Mouse (Mus musculus) CH12.LX (cell line): ENCODE data around the gene Gm37240. TPM values are rescaled to one million over a fixed set of nuclear protein-coding genes. Genes with fewer than 3 reads are reported as not detected.
A peak's percentile ranks its signal among the peaks of the same experiment; 100 is the strongest.

Source experiments
- DNase-seq: peaks from one replicate; pipeline ENCODE4 v3.0.0-alpha.2; 2013; ENCODE audit errors: extremely low read depth
- H3K27ac ChIP-seq: 2 replicates; pipeline ENCODE4 v1.5.1; 2012; ENCODE audit warnings: low read depth, mild to moderate bottlenecking, control low read depth, moderate library complexity; ENCODE audit not compliant: insufficient read depth
- H3K27me3 ChIP-seq: replicated peaks from 2 replicates; pipeline ENCODE3; 2012; ENCODE audit warnings: inconsistent platforms
- H3K36me3 ChIP-seq, 2 experiments: replicated peaks in 1 of 2; 2 replicates each; pipeline versions ENCODE3 to v1.6.1; 2012; ENCODE audit warnings: inconsistent platforms in 1 of 2, low read length in 1 of 2, mild to moderate bottlenecking in 1 of 2, mixed read lengths in 1 of 2, moderate library complexity in 1 of 2; ENCODE audit not compliant: control insufficient read depth in 1 of 2, insufficient read depth in 1 of 2
- H3K4me1 ChIP-seq, 2 experiments: 2 replicates each; pipeline ENCODE4 v1.6.1; 2012; ENCODE audit warnings: inconsistent platforms in 1 of 2, moderate library complexity in 1 of 2; ENCODE audit not compliant: insufficient read depth in 2 of 2, control insufficient read depth in 1 of 2
- H3K4me2 ChIP-seq: 2 replicates; pipeline ENCODE4 v1.6.1; 2012; ENCODE audit warnings: low read depth, mild to moderate bottlenecking, control low read depth; ENCODE audit not compliant: poor library complexity, insufficient read depth, severe bottlenecking
- H3K4me3 ChIP-seq, 3 experiments: fragments of 150-350 bp in 1 of 3; sonication (generic) in 1 of 3; replicated peaks in 1 of 3; 2 replicates each; pipeline versions ENCODE3 to v1.5.1; 2011 to 2012; ENCODE audit warnings: low read depth in 2 of 3, low read length in 2 of 3, mild to moderate bottlenecking in 2 of 3, moderate library complexity in 2 of 3, control low read depth in 1 of 3, improper control_type of control experiment in 1 of 3, inconsistent platforms in 1 of 3, mixed read lengths in 1 of 3; ENCODE audit not compliant: poor library complexity in 1 of 3
- H3K79me2 ChIP-seq: replicated peaks from 2 replicates; pipeline ENCODE4 v1.6.1; 2012; ENCODE audit warnings: mild to moderate bottlenecking, moderate library complexity; ENCODE audit not compliant: control insufficient read depth, poor library complexity, insufficient read depth, severe bottlenecking; ENCODE audit errors: extremely low read depth
- H3K9ac ChIP-seq: 2 replicates; pipeline ENCODE4 v1.6.1; 2012; ENCODE audit warnings: low read depth, mild to moderate bottlenecking, control low read depth, moderate library complexity; ENCODE audit not compliant: insufficient read depth
- H3K9me3 ChIP-seq: replicated peaks from 2 replicates; pipeline ENCODE3; 2012; ENCODE audit warnings: low read length, inconsistent platforms, mixed read lengths
- BHLHE40 ChIP-seq: IDR thresholded peaks from 2 replicates; pipeline ENCODE4 v1.6.1; 2011; ENCODE audit warnings: mild to moderate bottlenecking, low read depth, low read length, improper control_type of control experiment
- CHD1 ChIP-seq: IDR thresholded peaks from 2 replicates; pipeline ENCODE4 v1.6.1; 2012; ENCODE audit warnings: low read depth, low read length, improper control_type of control experiment, inconsistent platforms
- CHD2 ChIP-seq: IDR thresholded peaks from 2 replicates; pipeline ENCODE4 v1.6.1; 2011; ENCODE audit warnings: low read length, improper control_type of control experiment
- CTCF ChIP-seq, 2 experiments: IDR thresholded peaks in 1 of 2; conservative IDR thresholded peaks in 1 of 2; 2 replicates each; pipeline ENCODE4 v1.5.1; 2011 to 2012; ENCODE audit warnings: low read depth in 2 of 2, low read length in 2 of 2, improper control_type of control experiment in 1 of 2, inconsistent platforms in 1 of 2, mild to moderate bottlenecking in 1 of 2, moderate library complexity in 1 of 2
- E2F4 ChIP-seq: IDR thresholded peaks from 2 replicates; pipeline ENCODE4 v1.6.1; 2011; ENCODE audit warnings: low read depth, low read length, improper control_type of control experiment; ENCODE audit not compliant: insufficient replicate concordance
- ELF1 ChIP-seq: IDR thresholded peaks from 2 replicates; pipeline ENCODE4 v1.6.1; 2014; ENCODE audit warnings: low read depth, mild to moderate bottlenecking, inconsistent platforms, low read length, improper control_type of control experiment
- EP300 ChIP-seq: IDR thresholded peaks from 2 replicates; pipeline ENCODE4 v1.6.1; 2011; ENCODE audit warnings: low read length, improper control_type of control experiment
- HCFC1 ChIP-seq: IDR thresholded peaks from 2 replicates; pipeline ENCODE4 v1.6.1; 2012; ENCODE audit warnings: low read depth, mild to moderate bottlenecking, inconsistent platforms, low read length, improper control_type of control experiment
- IRF4 ChIP-seq: IDR thresholded peaks from 2 replicates; pipeline ENCODE4 v1.6.1; 2014; ENCODE audit warnings: low read depth, mild to moderate bottlenecking, inconsistent platforms, low read length, improper control_type of control experiment
- JUN ChIP-seq: IDR thresholded peaks from 2 replicates; pipeline ENCODE4 v1.6.1; 2011; ENCODE audit warnings: low read depth, mild to moderate bottlenecking, low read length, improper control_type of control experiment, moderate library complexity; ENCODE audit not compliant: insufficient read depth
- JUND ChIP-seq: conservative IDR thresholded peaks from 2 replicates; pipeline ENCODE4 v1.6.1; 2011; ENCODE audit warnings: low read depth, low read length, improper control_type of control experiment
- MAZ ChIP-seq: IDR thresholded peaks from 2 replicates; pipeline ENCODE4 v1.6.1; 2012; ENCODE audit warnings: low read depth, mild to moderate bottlenecking, inconsistent platforms, low read length, improper control_type of control experiment, moderate library complexity
- MEF2A ChIP-seq: IDR thresholded peaks from 2 replicates; pipeline ENCODE4 v1.6.1; 2014; ENCODE audit warnings: low read depth, mild to moderate bottlenecking, inconsistent platforms, low read length, improper control_type of control experiment, borderline replicate concordance
- MYC ChIP-seq: IDR thresholded peaks from 2 replicates; pipeline ENCODE4 v1.6.1; 2011; ENCODE audit warnings: low read depth, mild to moderate bottlenecking, improper control_type of control experiment, low read length
- NRF1 ChIP-seq: IDR thresholded peaks from 2 replicates; pipeline ENCODE4 v1.6.1; 2014; ENCODE audit warnings: low read depth, mild to moderate bottlenecking, inconsistent platforms, low read length, improper control_type of control experiment, moderate library complexity
- POLR2AphosphoS2 ChIP-seq: IDR thresholded peaks from 2 replicates; pipeline ENCODE4 v1.6.1; 2011; ENCODE audit warnings: low read depth, low read length, improper control_type of control experiment
- RAD21 ChIP-seq: IDR thresholded peaks from 2 replicates; pipeline ENCODE4 v1.6.1; 2011; ENCODE audit warnings: low read depth, mild to moderate bottlenecking, low read length, improper control_type of control experiment, moderate library complexity
- SMC3 ChIP-seq: IDR thresholded peaks from 2 replicates; pipeline ENCODE4 v1.6.1; 2011; ENCODE audit warnings: low read depth, low read length, improper control_type of control experiment
- USF2 ChIP-seq: conservative IDR thresholded peaks from 2 replicates; pipeline ENCODE4 v1.6.1; 2011; ENCODE audit warnings: low read depth, low read length, improper control_type of control experiment
- ZC3H11A ChIP-seq: IDR thresholded peaks from 2 replicates; pipeline ENCODE4 v1.6.1; 2012; ENCODE audit warnings: low read depth, mild to moderate bottlenecking, inconsistent platforms, low read length, improper control_type of control experiment
- dilution Hi-C: fragments of 300-500 bp; cut with MboI; formaldehyde crosslinking; loops from 2 replicates; pipeline ENCODE4 v1.14.3; 2020; ENCODE audit warnings: low sequenced_read_pairs; ENCODE audit not compliant: extremely low pct_unique_long_range_greater_than_20kb, extremely low pct_ligation_motif_present
- in situ Hi-C: fragments of 300-500 bp; cut with MboI; formaldehyde crosslinking; loops from 3 replicates; pipeline ENCODE4 v1.14.3; 2019; ENCODE audit warnings: low sequenced_read_pairs, low pct_ligation_motif_present, low pct_unique_long_range_greater_than_20kb, mixed read lengths
- polyA plus RNA-seq: library from polyadenylated mRNA; unstranded; fragments of >175 nt; gene quantifications from 2 replicates; pipeline ENCODE4 v1.2.1, GENCODE M21; 2012; ENCODE audit warnings: low read depth; ENCODE audit not compliant: insufficient read length
- total RNA-seq, 2 experiments: library from RNA; depleted of rRNA; stranded (reverse); fragments of 300-350 nt in 1 of 2; fragments of >200 nt in 1 of 2; gene quantifications; 2 replicates each; pipeline ENCODE4 v1.2.3; 2012 to 2014

The Gm37240 gene
- total and polyA plus RNA-seq, 3 experiments, result 0.08 to 0.19 (median 0.14) TPM

DNA sequence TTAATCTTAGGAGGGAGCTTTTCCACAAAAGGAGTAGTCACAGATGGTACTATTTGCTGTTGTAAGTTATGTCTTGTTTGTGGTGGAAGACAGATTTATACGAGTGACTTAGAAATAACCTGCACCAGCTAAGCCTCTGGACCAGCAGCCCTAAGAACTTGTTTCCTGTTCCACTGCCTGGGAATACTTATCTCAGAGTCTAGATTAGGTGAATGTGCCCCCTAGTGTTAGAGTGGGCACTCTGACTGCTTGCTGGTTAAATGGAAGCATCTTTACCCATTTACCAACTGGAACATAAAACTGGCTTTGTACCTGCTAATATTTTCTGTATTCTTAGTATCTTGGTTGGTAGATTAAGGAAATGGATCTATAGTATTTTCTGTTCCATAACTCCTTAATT, 997.7 kb downstream of the Gm37240 start:
- no peak overlapping the region for H3K9ac ChIP-seq
- 0 out of 4 replicates have a peak, but pooled peaks cover 0 to 2% of the 10 kb centered on the region in 2 experiments for H3K4me1 ChIP-seq
- peaks cover 7 to 59% of the 10 kb centered on the region in 2 experiments for H3K36me3 ChIP-seq
- H3K9me3 ChIP-seq, result no peaks in the 10 kb centered on the region
- in situ Hi-C loops, result loop anchor here (25.0 kb wide), 1 partner anchor 552 kb away; no protein-coding TSS in a partner anchor
- no peak overlapping the region for H3K4me3 ChIP-seq
- no peak overlapping the region for H3K4me2 ChIP-seq
- dilution Hi-C loops, result no loop called here
- no peak for TF ChIP-seq MAZ
- no peak for TF ChIP-seq POLR2AphosphoS2
- peak; percentile 10 to 75; a peak in 2 of 4 replicates for TF ChIP-seq CTCF (conservative IDR thresholded peaks at IDR 0.05 in 1 of 2, IDR thresholded peaks at IDR 0.05 in 1 of 2; ENCODE audit: low read depth in 2 of 2, low read length in 2 of 2)
- no peak for TF ChIP-seq E2F4
- peak; percentile 20; the same call in 1 of the 2 replicates for TF ChIP-seq ZC3H11A
- no peak for TF ChIP-seq NRF1
- no peak for TF ChIP-seq BHLHE40
- TF ChIP-seq IRF4, result no peak
- no peak for TF ChIP-seq ELF1
- no peak for TF ChIP-seq JUND
- TF ChIP-seq RAD21, result peak; percentile 66
- TF ChIP-seq JUN, result no peak
- peak; percentile 73 for TF ChIP-seq SMC3
- TF ChIP-seq CHD2, result no peak
- no peak for TF ChIP-seq EP300
- H3K79me2 ChIP-seq, result no peaks in the 10 kb centered on the region
- peak; percentile 38 for DNase-seq
- no peak overlapping the region for H3K27ac ChIP-seq
- no peaks in the 10 kb centered on the region for H3K27me3 ChIP-seq

DNA sequence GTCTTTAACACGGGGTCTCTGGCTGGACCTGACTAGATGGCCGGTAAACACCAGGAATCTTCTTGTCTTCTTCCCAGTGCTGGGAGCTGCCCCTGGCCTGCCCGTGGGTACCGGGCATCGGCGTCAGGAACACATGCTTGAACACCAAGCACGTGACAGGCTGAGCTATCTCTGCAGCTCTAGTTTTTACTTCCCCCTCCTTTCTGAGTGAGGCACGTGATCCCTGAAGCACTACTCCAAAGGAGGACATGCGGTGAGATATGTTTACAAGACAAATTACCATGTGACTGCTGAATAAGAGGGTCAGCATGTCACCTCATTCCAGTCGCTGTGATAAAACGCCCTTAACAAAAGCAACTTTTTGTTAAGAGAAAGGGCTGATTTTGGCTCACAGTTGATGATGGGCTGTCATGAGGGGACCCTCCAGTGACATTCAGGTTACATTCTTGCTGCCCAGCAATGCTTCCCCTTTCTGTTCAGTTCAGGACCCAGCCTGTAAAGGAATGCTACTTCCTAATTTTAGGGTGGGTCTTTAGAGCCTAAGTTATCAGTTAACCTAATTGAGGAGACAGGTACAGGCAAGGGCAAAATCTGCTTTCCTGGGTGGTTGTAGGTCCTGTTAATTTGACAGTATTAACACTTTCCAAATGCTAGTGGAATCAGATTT, 1003.4 kb downstream of the Gm37240 start:
- dilution Hi-C loops, result no loop called here
- Histone ChIP-seq H3K9me3 (no peaks in the 10 kb centered on the region), H3K4me2 (no peak overlapping the region), H3K4me3 (no peak overlapping the region), H3K27ac (no peak overlapping the region), H3K4me1 (peaks cover 0 to 11% of the 10 kb centered on the region in 2 experiments; a peak in 1 of 4 replicates), H3K9ac (no peak overlapping the region), H3K36me3 (peaks cover 5 to 53% of the 10 kb centered on the region in 2 experiments)
- in situ Hi-C loops, result loop anchor here (25.0 kb wide), 1 partner anchor 547 kb away; no protein-coding TSS in a partner anchor
- DNase-seq, result no peak
- no peak for TF ChIP-seq HCFC1
- no peak for TF ChIP-seq USF2
- TF ChIP-seq MYC, result no peak
- TF ChIP-seq CHD1, result no peak
- TF ChIP-seq MEF2A, result no peak
- TF ChIP-seq, all 38 proteins: peak for 0
- H3K79me2 ChIP-seq, result no peaks in the 10 kb centered on the region
- no peaks in the 10 kb centered on the region for H3K27me3 ChIP-seq
